Mouse (Mus musculus) cerebellum, adult 2 months (tissue): Measurements from ENCODE around the gene Krtap12-1. TPM values are rescaled to one million over a fixed set of nuclear protein-coding genes. Genes with fewer than 3 reads are reported as not detected.
A peak's percentile ranks its signal among the peaks of the same experiment; 100 is the strongest.
"Not testable (repeated sequence)": the region's sequence is repeated elsewhere in the genome, so short reads cannot be mapped to it uniquely, and the experiment has no call there.

Experiments used
- DNase-seq, 2 experiments: peaks; one replicate each; pipeline ENCODE4 v3.0.0; 2021
- H3K27ac ChIP-seq: fragments of 200-500 bp; 2 replicates; pipeline ENCODE4 v1.5.1; 2012; ENCODE audit warnings: low read length, control low read depth, inconsistent platforms; ENCODE audit not compliant: insufficient read depth
- H3K27me3 ChIP-seq: fragments of 200-500 bp; 2 replicates; pipeline ENCODE4 v1.6.1; 2012; ENCODE audit warnings: inconsistent platforms, mild to moderate bottlenecking, low read length, moderate library complexity; ENCODE audit not compliant: control insufficient read depth, insufficient read depth
- H3K4me1 ChIP-seq: fragments of 200-500 bp; 2 replicates; pipeline ENCODE4 v1.6.1; 2011; ENCODE audit warnings: low read length; ENCODE audit not compliant: control insufficient read depth, insufficient read depth
- H3K4me3 ChIP-seq: fragments of 200-500 bp; replicated peaks from 2 replicates; pipeline ENCODE3; 2011; ENCODE audit warnings: mild to moderate bottlenecking, low read depth, low read length, control low read depth; ENCODE audit not compliant: insufficient read depth
- CTCF ChIP-seq: fragments of 200-500 bp; IDR thresholded peaks from 2 replicates; pipeline ENCODE4 v1.5.1; 2011; ENCODE audit warnings: low read depth, mild to moderate bottlenecking, control low read depth, low read length, moderate library complexity, borderline replicate concordance; ENCODE audit not compliant: insufficient read depth
- POLR2A ChIP-seq: fragments of 200-500 bp; IDR thresholded peaks from 2 replicates; pipeline ENCODE4 v1.6.1; 2011; ENCODE audit warnings: low read length, control low read depth, borderline replicate concordance; ENCODE audit not compliant: insufficient read depth
- WGBS: fragments of 180-500 bp; shearing (Covaris S2); methylation state at CpG from one replicate; pipeline ENCODE4 v1.1.7; 2018; 5-methylcytosine and 5-hydroxymethylcytosine counted together
- polyA plus RNA-seq: library from polyadenylated mRNA; depleted of rRNA; stranded (reverse); fragments of >200 nt; gene quantifications from 2 replicates; pipeline ENCODE4 v1.2.3, GENCODE M21; 2012

The Krtap12-1 gene
- polyA plus RNA-seq, 1 experiment, result not detected

- DNase-seq, result no peak
- WGBS, result 72% methylated on average over 8 of the region's 8 CpGs
- TF ChIP-seq CTCF, result no peak
- no peak for TF ChIP-seq POLR2A
- Histone ChIP-seq H3K27ac (no peak overlapping the region), H3K27me3 (no peaks in the 10 kb centered on the region), H3K4me3 (no peak overlapping the region), H3K4me1 (no peaks in the 10 kb centered on the region)
Measured at GRCm38 (mm10) chr10:77724855-77725254, 4.5 kb downstream of the Krtap12-1 start.

DNA sequence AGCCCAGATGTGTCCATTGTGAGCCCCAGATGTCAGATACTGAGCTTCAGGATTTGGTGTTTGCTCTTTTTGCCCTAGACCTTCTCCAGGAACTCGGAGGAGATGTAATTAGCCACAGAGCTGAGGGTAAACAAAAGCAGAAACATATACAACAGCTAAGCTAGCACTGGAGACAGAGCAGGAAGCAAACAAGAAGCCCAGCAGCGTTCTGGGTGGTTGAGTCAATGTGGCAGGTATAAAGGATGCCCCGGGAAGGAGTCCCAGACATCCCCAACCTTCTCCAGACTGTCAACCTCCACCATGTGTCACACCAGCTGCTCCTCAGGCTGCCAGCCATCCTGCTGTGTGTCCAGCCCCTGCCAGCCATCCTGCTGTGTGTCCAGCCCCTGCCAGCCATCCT, 5.8 kb downstream of the Krtap12-1 start, which contains the start of gene Gm10100:
Gene Gm10100 (plus strand): TSS at position 301 of the 400 bp plus-strand sequence.
- WGBS, result 13% methylated on average over 3 of the region's 3 CpGs
- Histone ChIP-seq H3K4me1 (no peaks in the 10 kb centered on the region), H3K27ac (no peak within 1 kb of the TSS), H3K4me3 (no peak within 1 kb of the TSS), H3K27me3 (no peaks in the 10 kb centered on the region)
- peak; percentile 8 to 25 for DNase-seq
- TF ChIP-seq CTCF (no peak), POLR2A (no peak)

- no peaks in the 10 kb centered on the region for H3K27me3 ChIP-seq
- 79% methylated on average over 4 of the region's 4 CpGs for WGBS
- DNase-seq, result no peak
- TF ChIP-seq CTCF (no peak), POLR2A (no peak)
- H3K27ac ChIP-seq, result no peak overlapping the region
- H3K4me3 ChIP-seq, result no peak overlapping the region
- no peaks in the 10 kb centered on the region for H3K4me1 ChIP-seq
Measured at GRCm38 (mm10) chr10:77728280-77728679, 7.9 kb downstream of the Krtap12-1 start.

DNA sequence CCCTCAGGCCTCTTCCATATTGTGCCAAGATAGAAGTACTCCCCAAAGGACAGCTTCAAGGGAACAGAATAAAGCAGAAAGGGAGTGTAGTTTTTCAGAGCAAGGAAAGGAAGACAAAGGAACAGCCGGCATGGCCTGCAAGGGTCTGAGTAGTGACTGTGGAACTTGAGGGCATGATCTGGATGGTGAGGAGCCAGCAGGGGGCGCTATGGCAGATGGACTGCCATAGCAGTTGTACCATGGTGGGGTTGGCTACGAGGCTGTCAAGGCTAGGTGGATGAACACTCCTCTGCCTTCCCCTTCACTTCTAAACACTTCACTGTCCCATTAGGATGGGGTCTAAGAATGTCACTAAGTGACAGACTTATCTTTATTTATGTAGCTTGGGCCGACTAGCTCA, 8.8 kb downstream of the Krtap12-1 start:
- WGBS, result 60% methylated on average over 4 of the region's 4 CpGs
- Histone ChIP-seq H3K4me1 (no peaks in the 10 kb centered on the region), H3K27me3 (no peaks in the 10 kb centered on the region), H3K4me3 (no peak overlapping the region), H3K27ac (no peak overlapping the region)
- TF ChIP-seq POLR2A (no peak), CTCF (no peak)
- no peak for DNase-seq

- Histone ChIP-seq H3K4me3 (no peak overlapping the region), H3K4me1 (no peaks in the 10 kb centered on the region), H3K27ac (no peak overlapping the region), H3K27me3 (no peaks in the 10 kb centered on the region)
- DNase-seq, result no peak
- 84% methylated on average over 1 of the region's 1 CpGs for whole genome bisulfite sequencing
- TF ChIP-seq CTCF (no peak), POLR2A (no peak)
Measured at GRCm38 (mm10) chr10:77735928-77736327, 15.5 kb downstream of the Krtap12-1 start.

GRCm38 (mm10) chr10:77738929-77739328, 18.5 kb downstream of the Krtap12-1 start:
- no peak overlapping the region for H3K4me3 ChIP-seq
- no peak overlapping the region for H3K27ac ChIP-seq
- no peaks in the 10 kb centered on the region for H3K4me1 ChIP-seq
- TF ChIP-seq POLR2A (no peak), CTCF (no peak)
- WGBS, result 91% methylated on average over 4 of the region's 4 CpGs
- H3K27me3 ChIP-seq, result no peaks in the 10 kb centered on the region
- no peak for DNase-seq

GRCm38 (mm10) chr10:77741924-77742688, 21.7 kb downstream of the Krtap12-1 start, which contains the start of gene Gm18596:
Gene Gm18596 (minus strand): TSS chr10:77742638.
- H3K27ac ChIP-seq, H3K4me3 ChIP-seq, H3K27me3 ChIP-seq, H3K4me1 ChIP-seq: not testable (repeated sequence)
- DNase-seq, result peak in 1 of 2 experiments; percentile 18
- WGBS, result 35% methylated on average over 5 of the region's 5 CpGs

- H3K4me3 ChIP-seq, H3K27me3 ChIP-seq, H3K4me1 ChIP-seq, H3K27ac ChIP-seq: not testable (repeated sequence)
- WGBS, result 0% methylated on average over 1 of the region's 1 CpGs
- DNase-seq, result peak; percentile 18 to 33
Measured at GRCm38 (mm10) chr10:77750686-77751085, 30.3 kb downstream of the Krtap12-1 start.

DNA sequence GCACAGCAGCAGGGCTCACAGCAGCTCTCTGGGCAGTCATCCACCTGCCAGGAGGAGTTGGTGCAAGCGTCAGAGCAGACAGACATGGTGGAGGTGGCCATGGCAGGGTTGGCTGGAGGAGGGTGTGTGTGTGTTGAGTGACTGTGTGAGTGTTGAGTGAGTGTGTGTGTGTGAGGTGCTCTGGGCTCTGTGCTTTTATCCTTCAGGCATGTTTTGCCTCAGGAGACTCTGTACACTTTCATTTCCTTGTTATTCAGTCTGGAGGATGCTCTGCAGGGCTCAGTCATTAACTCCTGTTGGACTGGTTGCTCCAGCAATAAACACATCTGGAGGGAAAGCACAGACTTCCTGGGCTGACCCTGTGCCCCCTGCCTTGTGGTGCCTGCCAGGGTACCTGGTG, 30.9 kb downstream of the Krtap12-1 start, which contains the start of gene Gm9736:
Gene Gm9736 (minus strand): TSS at position 101 of the 400 bp plus-strand sequence.
- H3K4me3 ChIP-seq, H3K27ac ChIP-seq, H3K4me1 ChIP-seq, H3K27me3 ChIP-seq, DNase-seq: not testable (repeated sequence)
- 17% methylated on average over 1 of the region's 1 CpGs for WGBS

DNA sequence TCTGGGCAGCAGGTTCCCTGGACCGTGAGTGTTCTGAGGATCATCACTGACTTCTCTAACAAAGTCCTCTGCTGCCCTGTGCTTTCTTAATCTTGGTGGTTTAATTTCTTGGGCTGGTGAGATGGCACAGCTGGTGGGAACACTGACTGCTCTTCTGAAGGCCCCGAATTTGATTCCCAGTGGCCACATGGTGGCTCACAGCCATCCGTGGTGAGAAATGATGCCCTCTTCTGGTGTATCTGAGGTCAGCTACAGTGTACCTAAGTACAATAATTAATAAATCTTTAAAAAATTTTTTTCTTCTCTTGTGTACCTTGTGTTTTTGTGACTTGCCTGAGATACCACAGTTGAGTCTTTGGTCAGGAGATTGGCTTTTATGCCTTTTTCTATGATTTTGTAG, 31.9 kb downstream of the Krtap12-1 start:
- not testable (repeated sequence) for H3K4me3 ChIP-seq, DNase-seq
- 69% methylated on average over 3 of the region's 3 CpGs for WGBS

More for the DNA sequence above, 31.9 kb downstream of the Krtap12-1 start:
- not testable (repeated sequence) for H3K27ac ChIP-seq, H3K4me1 ChIP-seq, H3K27me3 ChIP-seq
